Mouse (Mus musculus): ENCODE data around the gene Eif4e2.

The Eif4e2 gene

GRCm38 (mm10) chr1:87213735-87214704 is at the start of gene Eif4e2:
TSS of gene Eif4e2 (plus strand) at chr1:87213914.
- DNase-seq, result peak; percentile 97

GRCm38 (mm10) chr1:87164164-87164795 is 49.4 kb upstream of the Eif4e2 start:
- DNase-seq, result peak; percentile 36

GRCm38 (mm10) chr1:87164796-87165184 is 48.9 kb upstream of the Eif4e2 start:
- no peak for DNase-seq

- peak; percentile 69 for DNase-seq
Measured at GRCm38 (mm10) chr1:87170458-87170857, 43.3 kb upstream of the Eif4e2 start.

GRCm38 (mm10) chr1:87171312-87171711 is 42.4 kb upstream of the Eif4e2 start:
- peak; percentile 49 for DNase-seq

GRCm38 (mm10) chr1:87172316-87172715 is 41.4 kb upstream of the Eif4e2 start:
- DNase-seq, result no peak

GRCm38 (mm10) chr1:87174006-87174955 is 39.4 kb upstream of the Eif4e2 start:
- DNase-seq, result peak; percentile 87

- DNase-seq, result peak; percentile 93
Measured at GRCm38 (mm10) chr1:87175852-87176292, 37.8 kb upstream of the Eif4e2 start.

- no peak for DNase-seq
Measured at GRCm38 (mm10) chr1:87180896-87181295, 32.8 kb upstream of the Eif4e2 start.

GRCm38 (mm10) chr1:87183013-87183412 is 30.7 kb upstream of the Eif4e2 start, which contains the start of gene Prss56:
TSS of gene Prss56 (plus strand) at chr1:87183313.
- no peak for DNase-seq

- peak; percentile 59 for DNase-seq
Measured at GRCm38 (mm10) chr1:87183998-87184750, 29.5 kb upstream of the Eif4e2 start.

GRCm38 (mm10) chr1:87184751-87185139 is 29.0 kb upstream of the Eif4e2 start:
- peak; percentile 86 for DNase-seq

GRCm38 (mm10) chr1:87185526-87185925 is 28.2 kb upstream of the Eif4e2 start:
- no peak for DNase-seq

- DNase-seq, result no peak
Measured at GRCm38 (mm10) chr1:87186261-87187036, 27.3 kb upstream of the Eif4e2 start.

GRCm38 (mm10) chr1:87187037-87187355 is 26.7 kb upstream of the Eif4e2 start:
- peak; percentile 88 for DNase-seq

GRCm38 (mm10) chr1:87190429-87190828 is 23.3 kb upstream of the Eif4e2 start, which contains the start of gene Chrnd:
TSS of gene Chrnd (plus strand) at chr1:87190607.
- DNase-seq, result no peak

GRCm38 (mm10) chr1:87197296-87197695 is 16.4 kb upstream of the Eif4e2 start:
- DNase-seq, result no peak

GRCm38 (mm10) chr1:87198119-87199065 is 15.3 kb upstream of the Eif4e2 start:
- DNase-seq, result no peak

- no peak for DNase-seq
Measured at GRCm38 (mm10) chr1:87200811-87201210, 12.9 kb upstream of the Eif4e2 start.

GRCm38 (mm10) chr1:87201848-87202247 is 11.9 kb upstream of the Eif4e2 start:
- no peak for DNase-seq
